Mouse (Mus musculus): ENCODE data around the gene Parn.
"Not testable (repeated sequence)": the region's sequence is repeated elsewhere in the genome, so short reads cannot be mapped to it uniquely, and the experiment has no call there.

The Parn gene

GRCm38 (mm10) chr16:13667878-13668343 lies at the start of gene Parn:
TSS of gene Parn (minus strand) at chr16:13668170.
- DNase-seq (ENCODE audit: low spot score), result peak; percentile 90

- no peak for DNase-seq (ENCODE audit: low spot score)
Measured at GRCm38 (mm10) chr16:13716821-13717553, 49.0 kb upstream of the Parn start.

GRCm38 (mm10) chr16:13714910-13715309 lies 46.9 kb upstream of the Parn start:
- no peak for DNase-seq (ENCODE audit: low spot score)

- DNase-seq (ENCODE audit: low spot score), result no peak
Measured at GRCm38 (mm10) chr16:13704676-13705075, 36.7 kb upstream of the Parn start.

DNA sequence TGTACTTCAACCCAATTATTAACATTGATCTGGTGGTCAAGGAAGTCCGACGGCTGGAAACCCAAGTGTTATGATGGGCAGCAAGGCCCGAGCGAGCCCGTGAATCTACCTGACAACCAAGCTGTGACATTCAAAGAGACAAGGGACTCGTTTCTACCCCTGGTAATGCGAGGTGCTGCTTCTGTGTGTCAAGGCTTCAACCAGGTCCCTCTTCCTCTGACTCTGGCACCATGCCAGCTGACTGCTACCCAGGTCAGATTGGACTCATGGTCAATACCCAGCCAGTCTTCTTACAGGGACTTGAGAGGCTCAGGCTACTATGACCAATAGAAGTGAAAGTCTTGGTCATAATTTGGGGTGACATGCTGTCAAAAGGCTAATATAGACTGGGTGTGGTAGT lies 34.2 kb upstream of the Parn start:
- no peak for DNase-seq (ENCODE audit: low spot score)

DNA sequence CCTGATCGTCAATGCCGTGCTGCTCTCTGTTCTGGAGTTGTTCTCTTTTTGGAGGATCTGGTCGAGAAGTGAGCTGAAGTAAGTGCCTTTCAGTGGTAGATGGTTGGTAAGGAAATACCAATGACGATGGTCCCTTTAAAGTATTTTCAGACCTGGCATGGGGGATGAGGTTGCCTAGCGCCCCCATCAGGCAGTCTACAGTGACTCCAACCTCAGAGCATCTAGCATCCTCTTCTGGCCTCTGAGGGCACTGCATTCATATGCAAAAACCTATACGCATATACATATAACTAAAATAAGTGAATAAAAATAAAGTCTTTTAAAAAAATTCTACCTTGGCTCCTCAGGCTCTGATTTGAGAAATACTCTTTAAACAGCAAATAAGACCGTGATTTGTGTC lies 31.0 kb upstream of the Parn start:
- DNase-seq (ENCODE audit: low spot score), result no peak

DNA sequence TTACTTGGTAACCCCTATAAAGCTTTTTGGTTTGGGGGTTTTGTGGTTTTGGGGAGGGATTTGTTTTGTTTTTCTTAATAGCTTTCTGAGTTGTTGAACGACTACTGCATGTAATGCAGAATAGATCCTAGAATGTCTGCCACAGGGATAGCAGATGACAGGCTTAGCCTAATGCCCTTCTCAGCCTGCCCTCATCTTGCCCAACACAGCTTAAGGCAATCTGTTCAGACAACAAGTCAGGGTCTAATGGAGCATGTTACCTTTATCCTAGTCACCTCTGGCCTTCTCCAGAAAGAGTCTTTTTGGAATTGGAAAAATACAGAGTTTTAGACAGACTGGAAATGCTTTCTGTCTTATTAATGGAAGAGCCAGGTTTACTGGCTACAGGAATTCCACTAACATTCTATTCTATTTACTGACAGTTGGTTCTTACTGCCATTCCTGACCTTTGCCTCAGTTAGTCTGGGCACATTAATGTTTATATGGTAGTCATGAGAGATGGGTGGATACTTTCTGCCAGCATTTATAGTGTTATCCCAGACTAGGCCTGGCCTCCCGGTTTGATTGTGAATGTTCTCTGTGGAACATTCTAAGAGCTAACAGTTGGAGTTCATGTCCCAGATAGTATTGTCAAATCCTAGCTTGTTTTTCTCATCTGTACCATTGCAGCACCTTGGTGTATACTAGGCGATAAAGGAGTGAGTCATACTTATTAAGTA lies 10.8 kb upstream of the Parn start:
- no peak for DNase-seq (ENCODE audit: low spot score)

GRCm38 (mm10) chr16:13674511-13674910 lies 6.5 kb upstream of the Parn start:
- DNase-seq (ENCODE audit: low spot score), result no peak

GRCm38 (mm10) chr16:13673114-13673513 lies 5.1 kb upstream of the Parn start:
- DNase-seq (ENCODE audit: low spot score), result no peak

- no peak for DNase-seq (ENCODE audit: low spot score)
Measured at GRCm38 (mm10) chr16:13672386-13672898, 4.5 kb upstream of the Parn start.

GRCm38 (mm10) chr16:13671685-13672385 lies 3.9 kb upstream of the Parn start, which contains the start of the genes Bfar and 3110001I22Rik:
TSS of gene Bfar (plus strand) at chr16:13671858.
TSS of gene 3110001I22Rik (plus strand) at chr16:13671929.
- peak; percentile 80 for DNase-seq (ENCODE audit: low spot score)

GRCm38 (mm10) chr16:13670896-13671295 lies 2.9 kb upstream of the Parn start:
- DNase-seq (ENCODE audit: low spot score), result not testable (repeated sequence)

DNA sequence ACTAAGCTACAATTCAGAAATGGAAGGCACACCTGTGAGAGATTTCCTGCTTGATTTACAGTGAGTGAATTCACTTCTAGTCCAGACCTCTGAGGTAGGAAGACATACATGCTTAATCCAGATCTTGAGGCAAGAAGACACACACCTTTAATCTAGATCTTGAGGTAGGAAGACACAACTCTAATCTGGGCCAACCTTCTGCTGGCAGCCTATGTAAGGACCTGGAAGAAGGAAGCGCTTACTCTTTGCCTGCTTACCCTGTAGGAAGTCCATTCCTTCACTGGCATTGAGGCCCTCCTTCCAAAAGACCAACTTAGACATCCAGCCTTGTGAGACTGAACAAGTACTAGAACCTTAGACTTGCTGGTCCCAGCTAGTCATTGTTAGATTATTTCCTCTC lies 1.3 kb upstream of the Parn start:
- no peak for DNase-seq (ENCODE audit: low spot score)

DNA sequence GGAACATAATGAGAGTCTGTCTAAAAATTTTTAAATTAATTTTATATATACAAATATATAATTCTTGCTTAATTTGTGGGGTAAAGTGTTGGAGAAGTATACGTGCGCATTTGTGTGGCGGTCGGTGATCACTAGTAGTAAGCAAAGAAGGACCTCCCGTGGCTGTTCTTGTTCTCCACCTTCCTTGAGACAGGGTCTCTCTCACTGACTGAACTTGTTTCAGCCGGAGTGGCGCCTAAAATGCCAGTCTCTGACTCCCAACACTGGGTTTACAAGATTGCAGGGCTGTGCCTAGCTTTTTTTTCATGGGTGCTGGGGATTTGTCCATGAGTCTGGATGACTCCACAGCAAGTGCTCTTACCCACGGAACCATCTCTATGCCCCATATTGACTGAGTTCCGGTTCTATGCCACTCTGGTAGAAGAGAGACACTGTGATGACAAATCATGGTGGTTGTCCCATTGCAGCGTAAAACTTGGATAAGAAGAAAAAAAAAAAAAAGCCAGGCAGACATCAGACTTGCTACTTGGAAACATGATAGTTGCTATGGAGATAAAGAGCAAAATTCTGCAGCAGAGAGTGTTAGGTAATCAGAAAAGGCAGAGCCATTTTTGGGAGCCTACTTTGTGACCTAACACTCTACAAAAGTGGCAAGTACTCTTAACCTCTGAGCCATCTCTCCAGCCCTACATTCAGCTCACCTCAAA lies 585 bp upstream of the Parn start:
- DNase-seq (ENCODE audit: low spot score), result no peak

DNA sequence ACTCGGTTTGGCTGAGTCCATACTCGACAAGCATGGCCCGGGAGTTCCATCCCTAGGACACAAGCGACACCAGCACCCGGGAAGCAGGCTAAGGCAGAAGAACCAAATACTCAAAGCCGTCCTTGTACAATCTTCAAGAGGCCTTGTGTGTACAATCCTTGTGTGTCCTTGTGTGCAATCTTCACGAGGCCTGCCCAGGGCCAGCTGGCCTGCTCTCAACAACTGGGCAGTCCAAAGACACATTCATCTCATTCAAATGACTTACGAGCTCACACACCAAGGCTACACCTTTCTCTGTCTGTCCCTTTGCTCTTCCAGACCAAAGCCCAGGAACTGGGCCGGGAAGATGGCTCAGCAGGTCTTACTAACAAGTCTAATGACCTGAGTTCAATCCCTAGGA lies 7.2 kb downstream of the Parn start:
- no peak for DNase-seq (ENCODE audit: low spot score)

GRCm38 (mm10) chr16:13658886-13659285 lies 9.1 kb downstream of the Parn start:
- DNase-seq (ENCODE audit: low spot score), result no peak

DNA sequence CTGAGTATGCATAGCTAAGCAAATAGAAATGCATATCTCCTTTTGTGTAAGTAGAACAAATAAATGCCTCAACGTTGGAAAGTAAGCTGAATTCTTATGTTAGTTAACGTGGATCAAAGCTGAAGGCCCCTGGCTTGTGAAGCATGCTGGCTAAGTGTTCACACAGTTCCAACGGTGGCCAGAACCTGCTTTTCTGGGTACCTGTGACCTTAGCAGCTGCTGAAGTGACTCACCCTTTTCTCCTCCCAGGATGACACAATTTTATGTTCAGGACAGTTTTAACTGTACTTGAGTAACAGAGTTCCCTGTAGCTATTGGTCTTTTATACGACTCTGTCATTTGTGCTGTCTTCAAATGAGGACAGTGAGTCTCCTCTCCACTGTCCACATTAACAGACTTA lies 22.0 kb downstream of the Parn start:
- no peak for DNase-seq (ENCODE audit: low spot score)

DNA sequence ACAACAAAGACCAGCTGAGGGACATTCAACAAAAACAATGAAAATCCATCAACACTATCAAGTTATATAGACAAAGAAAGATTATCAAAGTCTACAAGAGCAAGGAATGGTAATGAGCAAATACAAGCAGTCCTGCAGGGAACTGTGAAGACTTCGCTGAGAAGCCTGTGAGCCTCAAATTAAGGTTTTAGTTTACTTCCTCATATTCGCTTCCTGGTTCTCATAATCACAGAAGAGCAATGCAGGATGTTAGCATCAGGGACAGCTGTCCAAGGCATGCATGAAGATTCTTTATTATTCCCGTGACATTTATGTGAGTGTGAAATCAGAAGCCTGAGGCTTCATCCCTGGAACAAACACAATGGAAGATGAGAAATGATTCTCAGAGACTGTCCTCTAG lies 23.5 kb downstream of the Parn start:
- no peak for DNase-seq (ENCODE audit: low spot score)

DNA sequence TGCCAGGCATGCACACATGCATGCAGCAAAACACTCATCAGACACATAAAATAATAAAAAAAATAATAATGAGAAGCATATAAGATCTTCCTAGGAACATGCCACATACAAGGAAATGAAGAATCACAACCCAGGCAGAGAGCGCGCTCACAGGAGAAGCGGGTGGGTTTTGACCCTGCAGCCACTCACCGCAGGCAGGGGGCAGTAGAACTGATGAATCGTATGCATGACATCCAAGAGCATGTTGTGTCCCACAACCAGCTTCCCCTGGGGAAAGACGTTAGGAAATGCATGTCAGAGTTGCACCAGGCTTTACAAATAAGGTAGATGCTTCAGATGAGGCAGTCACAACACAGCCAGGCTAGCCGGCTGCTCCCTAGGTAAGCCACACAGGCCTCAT lies 27.9 kb downstream of the Parn start:
- DNase-seq (ENCODE audit: low spot score), result no peak

- DNase-seq (ENCODE audit: low spot score), result no peak
Measured at GRCm38 (mm10) chr16:13639508-13639907, 28.5 kb downstream of the Parn start.

DNA sequence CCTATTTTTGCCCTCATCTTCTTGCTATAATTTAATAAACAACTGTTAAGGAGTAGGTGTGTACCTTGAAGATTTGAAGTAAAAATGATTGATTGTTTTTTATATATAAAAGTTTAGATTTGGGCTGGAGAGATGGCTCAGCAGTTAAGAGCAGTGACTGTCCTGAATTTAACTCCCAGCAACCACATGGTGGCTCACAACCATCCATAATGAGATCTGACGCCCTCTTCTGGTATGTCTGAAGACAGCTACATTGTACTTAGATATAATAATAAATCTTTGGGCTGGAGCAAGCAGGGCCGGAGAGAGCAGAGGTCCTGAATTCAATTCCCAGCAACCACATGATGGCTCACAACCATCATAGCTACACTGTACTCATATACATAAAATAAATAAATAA lies 29.8 kb downstream of the Parn start:
- DNase-seq (ENCODE audit: low spot score), result not testable (repeated sequence)

- DNase-seq (ENCODE audit: low spot score), result no peak
Measured at GRCm38 (mm10) chr16:13628345-13628744, 39.6 kb downstream of the Parn start.
